Mouse (Mus musculus): Measurements from ENCODE around the gene Pax7. TPM values are rescaled to one million over a fixed set of nuclear protein-coding genes. Genes with fewer than 3 reads are reported as not detected.

Gene Pax7
- polyA plus RNA-seq, 1 experiment from 2014 or later = 0.03 TPM

DNA sequence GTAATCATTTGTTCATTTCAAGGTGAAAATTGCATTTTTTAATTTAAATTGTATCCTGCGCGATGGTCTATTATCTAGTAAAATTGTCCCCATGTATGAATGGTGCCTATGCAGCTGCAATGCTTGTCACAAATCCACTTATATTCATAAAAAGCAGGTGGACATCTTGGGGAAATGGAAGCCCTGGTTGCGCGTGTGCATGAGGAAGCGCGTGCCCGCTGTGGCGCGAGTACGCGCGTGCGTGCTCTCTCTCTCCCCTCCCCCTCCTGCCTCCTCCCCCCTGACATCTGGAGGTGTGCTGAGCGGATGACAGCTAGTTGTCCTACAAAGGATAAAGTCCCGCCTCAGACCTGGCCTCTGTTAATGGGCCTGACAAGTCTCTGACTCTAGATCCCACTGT is 107.9 kb downstream of the Pax7 start:
- Histone ChIP-seq H3K27me3 (replicated peaks) (0 out of 2 replicates have a peak, but pooled peaks cover 7% of the 10 kb centered on the region), H3K9me3 (no peaks in the 10 kb centered on the region), H3K4me2 (no peak overlapping the region), H3K4me3 (replicated peaks) (no peak overlapping the region), H3K4me1 (no peaks in the 10 kb centered on the region), H3K36me3 (no peaks in the 10 kb centered on the region), H3K27ac (no peak overlapping the region), H3K9ac (no peak overlapping the region)
- WGBS = 65% methylated on average over 15 of the region's 15 CpGs
- no peak for ATAC-seq (ENCODE audit: insufficient read depth, low FRiP score, low read depth)

DNA sequence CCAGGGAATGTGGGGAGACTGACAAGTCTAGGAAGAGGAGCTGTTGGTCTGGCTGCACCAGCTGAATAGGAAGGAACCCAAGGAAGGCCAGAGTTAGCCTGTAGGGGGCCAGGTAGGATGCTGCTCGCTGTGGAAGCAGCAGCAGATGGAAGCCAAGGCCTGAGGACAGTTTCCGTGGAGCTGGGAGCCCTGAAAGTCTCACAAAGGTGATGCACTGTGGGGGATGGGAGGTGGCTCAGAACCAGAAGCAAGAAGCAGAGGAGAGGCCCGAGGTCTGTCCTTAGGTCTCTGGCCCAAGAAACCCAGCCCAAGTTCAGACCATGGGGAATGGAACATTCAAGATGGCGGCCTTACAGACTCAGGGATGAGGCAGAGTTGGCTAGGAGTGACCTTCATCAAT is 109.0 kb downstream of the Pax7 start:
- no peak overlapping the region for H3K4me2 ChIP-seq
- H3K9ac ChIP-seq = no peak overlapping the region
- no peak overlapping the region for H3K4me3 ChIP-seq (replicated peaks)
- 0 out of 2 replicates have a peak, but pooled peaks cover 7% of the 10 kb centered on the region for H3K27me3 ChIP-seq (replicated peaks)
- ATAC-seq (ENCODE audit: insufficient read depth, low FRiP score, low read depth) = no peak
- 46% methylated on average over 4 of the region's 4 CpGs for WGBS
- H3K36me3 ChIP-seq = no peaks in the 10 kb centered on the region
- H3K27ac ChIP-seq = no peak overlapping the region
- H3K4me1 ChIP-seq = no peaks in the 10 kb centered on the region
- no peaks in the 10 kb centered on the region for H3K9me3 ChIP-seq

DNA sequence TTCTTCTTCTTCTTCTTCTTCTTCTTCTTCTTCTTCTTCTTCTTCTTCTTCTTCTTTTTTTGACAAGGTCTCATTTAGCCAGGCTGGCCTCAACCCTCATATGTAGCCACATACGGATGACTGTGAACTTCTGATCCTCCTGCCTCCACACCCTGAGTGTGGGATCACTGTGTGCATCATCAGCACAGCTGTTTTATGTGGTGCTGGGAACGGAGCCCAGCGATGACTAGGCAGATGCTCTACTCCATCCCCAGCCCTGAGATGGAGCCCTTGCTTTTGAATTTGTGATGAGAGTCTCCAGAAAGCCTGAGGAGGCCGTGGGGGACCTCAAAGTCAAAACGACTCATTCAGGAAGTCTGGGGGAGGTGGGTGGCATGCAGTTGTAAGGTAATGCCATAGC is 114.3 kb downstream of the Pax7 start:
- Histone ChIP-seq H3K4me3 (replicated peaks) (no peak overlapping the region), H3K27ac (no peak overlapping the region), H3K4me1 (no peaks in the 10 kb centered on the region), H3K9me3 (no peaks in the 10 kb centered on the region), H3K36me3 (no peaks in the 10 kb centered on the region), H3K4me2 (no peak overlapping the region), H3K9ac (no peak overlapping the region), H3K27me3 (replicated peaks) (0 out of 2 replicates have a peak, but pooled peaks cover under 1% of the 10 kb centered on the region)
- ATAC-seq (ENCODE audit: insufficient read depth, low FRiP score, low read depth) = no peak
- 80% methylated on average over 5 of the region's 5 CpGs for WGBS

DNA sequence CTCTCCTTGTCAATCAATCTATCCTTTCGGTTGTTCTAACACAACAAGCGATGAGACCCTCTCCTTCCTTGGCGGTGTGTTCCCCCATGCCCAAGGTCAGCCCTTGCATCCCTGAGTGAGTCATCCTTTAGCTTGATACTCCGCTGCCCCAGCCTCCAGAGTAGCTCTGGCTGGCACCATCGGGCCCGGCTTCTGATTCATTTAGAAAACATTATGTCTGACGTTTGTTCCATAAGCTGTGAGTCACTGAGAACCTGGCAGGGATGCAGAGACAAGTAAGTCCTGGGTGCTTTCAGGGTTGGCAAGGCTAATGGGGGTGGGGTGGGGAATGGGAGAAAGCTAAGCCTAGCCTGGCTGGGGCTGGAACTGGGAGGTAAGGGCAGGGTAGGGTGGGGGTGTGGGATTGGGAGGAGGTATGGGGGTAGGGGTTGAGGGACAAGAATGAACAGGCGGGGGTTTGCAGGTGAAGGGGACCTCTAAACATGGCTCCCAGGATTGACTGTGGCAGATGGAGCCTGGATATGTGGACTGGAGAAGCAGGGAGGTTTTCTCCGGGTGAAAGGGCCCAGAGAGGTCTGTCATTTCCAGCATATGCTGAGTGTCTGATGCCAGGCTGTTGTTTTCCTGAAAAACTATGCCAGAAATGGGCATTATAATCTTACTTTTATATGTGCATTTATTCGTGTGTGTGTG is 116.7 kb downstream of the Pax7 start:
- Histone ChIP-seq H3K9ac (no peak overlapping the region), H3K27ac (no peak overlapping the region), H3K9me3 (no peaks in the 10 kb centered on the region), H3K27me3 (replicated peaks) (no peaks in the 10 kb centered on the region), H3K36me3 (no peaks in the 10 kb centered on the region), H3K4me1 (no peaks in the 10 kb centered on the region), H3K4me2 (no peak overlapping the region), H3K4me3 (replicated peaks) (no peak overlapping the region)
- ATAC-seq (ENCODE audit: insufficient read depth, low FRiP score, low read depth) = no peak
- 73% methylated on average over 10 of the region's 10 CpGs for WGBS

DNA sequence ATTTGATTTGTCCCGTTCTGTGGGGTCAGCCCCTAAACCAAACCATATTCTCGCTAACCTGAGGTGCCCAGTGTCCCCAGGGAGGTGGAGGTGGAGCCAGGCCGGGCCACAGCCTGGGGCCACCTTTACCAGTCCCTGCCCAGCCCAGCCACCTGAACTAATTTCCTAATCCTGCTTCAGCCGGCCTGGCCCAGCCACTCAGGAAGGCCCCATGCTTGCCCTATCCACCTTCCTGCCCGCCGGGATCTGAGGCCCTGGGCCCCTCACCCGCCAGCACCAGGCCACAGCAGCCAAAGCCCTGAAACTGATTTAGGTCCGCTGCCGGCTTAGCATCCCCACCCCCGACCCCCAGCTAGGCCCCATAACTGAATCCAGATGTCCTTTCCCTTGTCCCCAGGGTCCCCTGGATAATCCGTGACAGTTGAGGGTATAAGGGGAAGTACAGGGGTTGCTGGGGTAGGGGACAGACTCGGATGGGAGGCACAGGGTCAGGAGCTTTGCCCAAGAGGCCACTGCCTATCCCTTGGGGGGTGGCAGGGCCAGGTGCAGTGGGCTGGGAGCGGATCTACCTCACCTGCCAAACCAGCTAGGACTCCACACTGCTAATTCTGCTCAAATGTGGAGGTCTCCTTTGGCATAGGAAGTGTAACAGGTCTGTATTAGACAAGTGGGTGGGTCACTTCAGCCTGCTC is 117.9 kb downstream of the Pax7 start:
- no peak for ATAC-seq (ENCODE audit: insufficient read depth, low FRiP score, low read depth)
- Histone ChIP-seq H3K4me3 (replicated peaks) (no peak overlapping the region), H3K9ac (no peak overlapping the region), H3K4me2 (no peak overlapping the region), H3K9me3 (no peaks in the 10 kb centered on the region), H3K36me3 (no peaks in the 10 kb centered on the region), H3K4me1 (no peaks in the 10 kb centered on the region), H3K27me3 (replicated peaks) (no peaks in the 10 kb centered on the region), H3K27ac (no peak overlapping the region)
- 35% methylated on average over 13 of the region's 13 CpGs for WGBS

DNA sequence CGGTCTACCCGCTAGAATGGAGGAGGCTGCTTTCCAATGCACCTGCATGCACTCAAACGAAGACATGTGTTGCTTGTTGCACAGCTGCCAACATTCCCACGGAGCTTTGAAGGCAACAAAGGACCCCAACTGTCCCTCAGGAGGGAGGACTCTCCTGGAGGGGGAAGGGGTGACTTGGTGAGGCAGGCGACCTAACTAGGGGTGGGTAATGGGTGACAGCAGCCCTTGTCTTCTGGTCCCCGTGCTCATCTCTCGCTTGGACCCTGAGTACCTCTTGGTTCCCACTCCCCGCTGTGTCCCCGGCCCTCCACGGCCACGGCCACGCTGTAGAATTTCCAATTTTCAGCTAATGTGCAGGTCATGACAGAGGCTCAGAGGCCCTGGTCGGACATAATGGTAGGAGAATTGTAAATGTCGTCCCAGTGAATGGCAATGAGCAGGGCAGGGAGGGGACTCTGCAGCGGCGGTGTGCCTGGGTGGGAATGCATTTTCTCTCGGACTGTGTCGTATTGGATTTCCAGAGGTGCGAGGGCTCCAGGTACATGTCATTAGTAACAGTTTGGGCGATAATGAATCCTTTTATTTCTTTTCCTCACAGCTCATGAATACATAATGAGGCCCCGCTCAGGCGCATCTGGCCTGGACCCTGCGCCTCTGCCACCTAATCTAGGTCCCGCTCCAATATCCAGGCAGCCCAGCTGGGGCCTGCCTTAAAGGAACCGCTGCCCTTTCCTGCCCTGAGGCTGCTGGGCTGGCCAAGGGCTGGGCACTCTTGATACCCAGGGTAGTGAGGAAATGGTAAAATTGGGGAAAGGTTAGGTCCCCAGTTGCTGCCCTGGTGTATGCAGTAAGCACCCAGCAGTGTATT is 122.6 kb downstream of the Pax7 start:
- Histone ChIP-seq H3K4me1 (no peaks in the 10 kb centered on the region), H3K9ac (no peak overlapping the region), H3K9me3 (no peaks in the 10 kb centered on the region), H3K27ac (no peak overlapping the region), H3K4me3 (replicated peaks) (no peak overlapping the region), H3K27me3 (replicated peaks) (no peaks in the 10 kb centered on the region), H3K36me3 (no peaks in the 10 kb centered on the region), H3K4me2 (no peak overlapping the region)
- WGBS = 49% methylated on average over 25 of the region's 25 CpGs
- no peak for ATAC-seq (ENCODE audit: insufficient read depth, low FRiP score, low read depth)

DNA sequence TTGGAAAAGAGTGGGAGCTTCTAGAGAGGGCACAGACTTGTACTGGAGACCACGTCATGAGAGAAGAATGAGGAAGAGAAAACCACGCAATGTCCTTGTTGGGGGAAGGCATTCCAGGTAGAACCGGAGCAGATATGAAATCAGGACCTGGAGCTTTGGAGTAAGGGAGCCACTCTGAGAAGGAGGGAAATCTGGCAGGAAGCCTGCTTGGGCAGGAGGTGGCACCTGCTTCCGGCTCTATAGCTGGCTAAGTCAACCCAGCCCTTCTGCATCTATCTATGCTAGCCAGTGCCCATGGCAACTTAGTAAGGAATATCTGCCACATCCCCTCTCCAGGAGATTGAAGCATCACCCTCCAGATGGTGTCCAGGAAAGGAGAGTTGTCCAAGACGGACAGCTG is 127.3 kb downstream of the Pax7 start:
- WGBS = 64% methylated on average over 5 of the region's 5 CpGs
- no peaks in the 10 kb centered on the region for H3K27me3 ChIP-seq (replicated peaks)
- ATAC-seq (ENCODE audit: insufficient read depth, low FRiP score, low read depth) = no peak

DNA sequence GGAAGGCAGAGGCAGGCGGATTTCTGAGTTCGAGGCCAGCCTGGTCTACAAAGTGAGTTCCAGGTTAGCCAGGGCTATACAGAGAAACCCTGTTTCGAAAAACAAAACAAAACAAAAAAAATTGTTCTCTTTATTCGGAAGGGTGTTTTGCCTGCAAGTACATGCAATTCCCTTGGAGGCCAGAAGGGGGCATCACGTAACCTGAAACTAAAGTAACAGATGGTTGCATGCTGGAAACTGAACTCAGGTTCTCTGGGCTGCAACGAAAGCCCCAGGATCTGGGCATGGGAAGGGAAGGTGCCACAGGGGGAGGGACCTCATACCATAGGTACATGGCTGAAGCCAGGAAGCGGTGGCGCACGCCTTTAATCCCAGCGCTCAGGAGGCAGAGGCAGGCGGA is 129.9 kb downstream of the Pax7 start:
- no peak overlapping the region for H3K9ac ChIP-seq
- H3K4me1 ChIP-seq = no peaks in the 10 kb centered on the region
- 83% methylated on average over 11 of the region's 11 CpGs for WGBS
- no peak overlapping the region for H3K4me2 ChIP-seq
- no peaks in the 10 kb centered on the region for H3K36me3 ChIP-seq
- ATAC-seq (ENCODE audit: insufficient read depth, low FRiP score, low read depth) = no peak
- no peak overlapping the region for H3K27ac ChIP-seq
- H3K4me3 ChIP-seq (replicated peaks) = no peak overlapping the region
- H3K27me3 ChIP-seq (replicated peaks) = no peaks in the 10 kb centered on the region
- H3K9me3 ChIP-seq = no peaks in the 10 kb centered on the region

More for the DNA sequence above, 127.3 kb downstream of the Pax7 start:
- H3K4me1 ChIP-seq = no peaks in the 10 kb centered on the region
- no peak overlapping the region for H3K4me3 ChIP-seq (replicated peaks)
- H3K9me3 ChIP-seq = no peaks in the 10 kb centered on the region
- H3K36me3 ChIP-seq = no peaks in the 10 kb centered on the region
- H3K27ac ChIP-seq = no peak overlapping the region
- no peak overlapping the region for H3K9ac ChIP-seq
- H3K4me2 ChIP-seq = no peak overlapping the region

DNA sequence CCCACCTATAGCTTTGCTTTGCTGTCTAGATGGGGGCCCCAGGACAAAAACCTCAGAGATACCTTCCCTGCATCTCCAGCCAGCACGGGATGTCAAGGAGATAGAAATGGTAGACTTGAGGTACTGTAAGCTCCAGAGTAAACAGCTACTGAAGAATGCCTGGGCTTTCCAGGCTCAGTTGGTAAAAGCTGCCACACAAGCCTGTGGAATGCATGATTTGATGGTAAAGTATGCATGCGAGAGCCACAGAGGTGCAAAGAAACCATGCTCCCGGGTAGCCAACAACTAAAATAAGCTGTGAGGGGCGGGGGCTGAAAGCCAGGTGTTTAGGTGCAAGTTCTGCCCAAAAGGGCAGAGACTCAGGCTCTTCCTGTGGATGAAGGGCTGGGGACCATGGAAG is 130.4 kb downstream of the Pax7 start:
- ATAC-seq (ENCODE audit: insufficient read depth, low FRiP score, low read depth) = no peak
- Histone ChIP-seq H3K9ac (no peak overlapping the region), H3K27ac (no peak overlapping the region), H3K9me3 (no peaks in the 10 kb centered on the region), H3K4me1 (no peaks in the 10 kb centered on the region), H3K27me3 (replicated peaks) (no peaks in the 10 kb centered on the region), H3K36me3 (no peaks in the 10 kb centered on the region), H3K4me2 (no peak overlapping the region), H3K4me3 (replicated peaks) (no peak overlapping the region)
- WGBS = 54% methylated on average over 4 of the region's 4 CpGs

DNA sequence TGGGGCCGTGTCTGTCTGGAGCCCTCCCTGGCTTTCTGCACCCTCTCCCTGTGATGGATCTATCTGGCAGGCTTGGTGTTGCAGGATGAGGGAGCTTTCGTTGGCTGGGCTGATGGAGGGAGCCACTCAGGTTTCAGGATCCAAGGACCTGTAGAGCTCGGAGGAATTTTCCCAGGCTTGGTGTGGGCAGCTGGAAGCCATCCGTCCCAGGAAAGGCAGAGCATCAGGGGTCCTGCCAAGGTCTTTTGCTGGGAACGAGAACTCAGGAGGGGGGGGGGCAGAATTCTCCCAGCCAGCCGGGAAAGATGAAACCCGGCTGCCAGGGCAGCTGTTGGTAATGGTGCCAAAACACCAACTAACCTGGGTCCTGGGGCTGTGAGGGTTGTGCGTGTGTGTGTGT is 134.7 kb downstream of the Pax7 start:
- no peak overlapping the region for H3K4me2 ChIP-seq
- H3K4me3 ChIP-seq (replicated peaks) = no peak overlapping the region
- H3K9ac ChIP-seq = no peak overlapping the region
- H3K9me3 ChIP-seq = no peaks in the 10 kb centered on the region
- no peak for ATAC-seq (ENCODE audit: insufficient read depth, low FRiP score, low read depth)
- no peaks in the 10 kb centered on the region for H3K27me3 ChIP-seq (replicated peaks)
- no peaks in the 10 kb centered on the region for H3K36me3 ChIP-seq
- no peak overlapping the region for H3K27ac ChIP-seq
- H3K4me1 ChIP-seq = no peaks in the 10 kb centered on the region
- 34% methylated on average over 8 of the region's 8 CpGs for WGBS

DNA sequence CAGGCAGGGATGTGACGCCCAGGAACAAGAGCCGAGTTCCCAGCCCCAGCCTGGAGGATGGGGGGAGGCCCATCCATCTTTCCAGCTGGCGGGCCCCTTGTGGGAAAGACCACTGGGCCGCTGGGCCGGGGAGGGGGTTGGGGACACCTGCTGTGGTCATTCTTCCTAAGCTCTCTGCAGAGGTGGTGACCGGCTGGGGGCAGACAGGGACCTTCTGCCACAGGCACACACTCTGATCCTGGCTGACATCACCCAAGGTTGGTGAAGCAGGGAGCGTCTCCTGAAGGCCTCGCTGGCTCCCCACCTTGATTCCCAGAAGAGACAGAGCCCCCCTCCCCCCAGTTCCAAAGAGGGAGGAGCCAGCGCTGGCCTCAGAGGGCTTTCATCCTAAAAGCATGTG is 135.6 kb downstream of the Pax7 start:
- no peak overlapping the region for H3K27ac ChIP-seq
- no peak overlapping the region for H3K4me2 ChIP-seq
- H3K27me3 ChIP-seq (replicated peaks) = no peaks in the 10 kb centered on the region
- no peaks in the 10 kb centered on the region for H3K4me1 ChIP-seq
- 7% methylated on average over 9 of the region's 9 CpGs for WGBS
- no peak overlapping the region for H3K4me3 ChIP-seq (replicated peaks)
- H3K36me3 ChIP-seq = no peaks in the 10 kb centered on the region
- no peak for ATAC-seq (ENCODE audit: insufficient read depth, low FRiP score, low read depth)
- H3K9ac ChIP-seq = no peak overlapping the region
- no peaks in the 10 kb centered on the region for H3K9me3 ChIP-seq

DNA sequence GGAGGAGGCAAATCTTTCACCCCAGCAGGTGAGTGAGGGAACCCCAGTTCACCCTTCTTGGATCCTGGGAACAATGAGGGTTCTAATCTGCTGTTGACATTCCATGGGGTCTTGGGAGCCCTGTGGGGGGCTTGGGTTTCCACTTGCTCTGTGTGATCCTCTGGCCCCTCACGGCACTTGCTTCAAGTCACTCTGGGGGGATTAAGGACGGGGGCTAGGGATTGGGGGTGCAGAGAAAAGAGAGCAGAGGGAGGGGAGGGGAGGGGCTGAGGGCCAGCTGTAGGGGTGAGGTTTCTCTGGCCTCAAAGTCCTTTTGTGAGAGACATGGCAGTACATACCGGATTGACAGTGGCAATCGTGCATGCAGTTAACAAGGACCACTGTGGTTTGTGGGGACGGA is 140.0 kb downstream of the Pax7 start:
- no peak overlapping the region for H3K9ac ChIP-seq
- H3K4me2 ChIP-seq = no peak overlapping the region
- H3K36me3 ChIP-seq = no peaks in the 10 kb centered on the region
- no peak for ATAC-seq (ENCODE audit: insufficient read depth, low FRiP score, low read depth)
- H3K4me3 ChIP-seq (replicated peaks) = no peak overlapping the region
- WGBS = 45% methylated on average over 5 of the region's 5 CpGs
- H3K27me3 ChIP-seq (replicated peaks) = no peaks in the 10 kb centered on the region
- no peak overlapping the region for H3K27ac ChIP-seq
- 0 out of 2 replicates have a peak, but pooled peaks cover 3% of the 10 kb centered on the region for H3K4me1 ChIP-seq
- no peaks in the 10 kb centered on the region for H3K9me3 ChIP-seq
